Mouse (Mus musculus): ENCODE results near the gene Raly. TPM values are rescaled to one million over a fixed set of nuclear protein-coding genes. Genes with fewer than 3 reads are reported as not detected.
"Not testable (repeated sequence)": the region's sequence is repeated elsewhere in the genome, so short reads cannot be mapped to it uniquely, and the experiment has no call there.

The Raly gene
- polyA plus RNA-seq, 1 experiment from 2014 or later = 29.5 TPM

DNA sequence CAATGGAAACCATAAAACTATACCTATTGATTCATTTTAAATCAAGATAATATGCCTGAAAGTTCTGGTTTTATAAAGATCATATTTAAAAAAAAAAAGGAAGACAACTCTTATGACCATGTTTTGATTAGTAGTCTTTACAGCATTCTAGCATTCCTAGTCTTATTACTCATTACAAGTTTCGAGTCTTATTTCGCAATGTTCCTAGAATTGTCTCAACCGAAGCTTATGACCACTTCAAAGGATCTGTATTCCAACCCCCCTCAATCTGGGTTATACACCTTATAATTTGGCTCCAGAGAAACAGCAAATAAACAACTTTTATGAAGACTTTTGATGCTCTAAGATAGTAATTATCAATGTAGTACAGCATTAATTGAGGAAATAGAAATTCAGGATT is 111.2 kb downstream of the Raly start:
- no peak for ATAC-seq (ENCODE audit: low read depth)
- Histone ChIP-seq H3K9me3 (replicated peaks) (no peaks in the 10 kb centered on the region), H3K4me3 (replicated peaks) (no peak overlapping the region), H3K36me3 (no peaks in the 10 kb centered on the region), H3K27ac (no peak overlapping the region), H3K4me2 (no peak overlapping the region), H3K9ac (no peak overlapping the region), H3K27me3 (peaks cover 8% of the 10 kb centered on the region), H3K4me1 (replicated peaks) (no peaks in the 10 kb centered on the region)
- no peak for DNase-seq
- 61% methylated on average over 3 of the region's 3 CpGs for WGBS (ENCODE audit: insufficient replicate concordance)

DNA sequence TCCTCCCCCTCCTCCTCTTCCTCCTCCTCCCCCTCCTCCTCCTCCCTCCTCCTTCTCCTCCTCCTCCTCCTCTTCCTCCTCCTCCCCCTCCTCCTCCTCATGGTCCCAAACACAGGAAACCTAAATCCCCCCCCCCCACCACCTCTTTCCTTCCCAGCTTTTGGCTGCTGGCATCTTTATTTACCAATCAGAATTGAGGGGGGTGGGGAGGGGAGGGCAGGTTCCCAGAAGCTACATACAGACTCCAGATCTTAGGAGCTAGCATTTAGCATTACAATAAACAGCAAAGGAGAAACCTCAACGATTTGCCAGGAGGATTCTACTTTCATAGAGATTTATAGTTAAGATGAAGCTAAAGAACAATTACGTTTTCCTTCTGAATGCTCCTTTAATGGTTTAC is 114.9 kb downstream of the Raly start:
- Histone ChIP-seq H3K4me3 (replicated peaks) (no peak overlapping the region), H3K9ac (no peak overlapping the region), H3K27ac (no peak overlapping the region), H3K4me1 (replicated peaks) (no peaks in the 10 kb centered on the region), H3K4me2 (no peak overlapping the region), H3K27me3 (peaks cover 6% of the 10 kb centered on the region), H3K36me3 (no peaks in the 10 kb centered on the region), H3K9me3 (replicated peaks) (no peaks in the 10 kb centered on the region)
- DNase-seq (no peak), ATAC-seq (ENCODE audit: low read depth) (no peak)
- 46% methylated on average over 2 of the region's 2 CpGs for whole genome bisulfite sequencing (ENCODE audit: insufficient replicate concordance)

- not testable (repeated sequence) for DNase-seq
Observed at GRCm38 (mm10) chr2:154908223-154908622, 117.3 kb downstream of the Raly start.

GRCm38 (mm10) chr2:154909789-154910188 is 118.9 kb downstream of the Raly start:
- H3K27ac ChIP-seq = no peak overlapping the region
- WGBS (ENCODE audit: insufficient replicate concordance) = 75% methylated on average over 6 of the region's 6 CpGs
- no peak overlapping the region for H3K4me2 ChIP-seq
- H3K9ac ChIP-seq = no peak overlapping the region
- no peak for ATAC-seq (ENCODE audit: low read depth)
- H3K9me3 ChIP-seq (replicated peaks) = no peaks in the 10 kb centered on the region
- no peaks in the 10 kb centered on the region for H3K4me1 ChIP-seq (replicated peaks)
- no peak for DNase-seq
- H3K27me3 ChIP-seq = peaks cover 3% of the 10 kb centered on the region; the same call in 1 of the 2 replicates
- no peaks in the 10 kb centered on the region for H3K36me3 ChIP-seq
- no peak overlapping the region for H3K4me3 ChIP-seq (replicated peaks)

More at GRCm38 (mm10) chr2:154908223-154908622, 117.3 kb downstream of the Raly start:
- H3K4me1 ChIP-seq (replicated peaks); H3K27ac ChIP-seq; H3K27me3 ChIP-seq; ATAC-seq (ENCODE audit: low read depth); H3K36me3 ChIP-seq; H3K4me3 ChIP-seq (replicated peaks); H3K9ac ChIP-seq; H3K9me3 ChIP-seq (replicated peaks); H3K4me2 ChIP-seq: not testable (repeated sequence)
- 38% methylated on average over 2 of the region's 2 CpGs for WGBS (ENCODE audit: insufficient replicate concordance)

- no peak overlapping the region for H3K4me3 ChIP-seq (replicated peaks)
- H3K4me1 ChIP-seq (replicated peaks) = no peaks in the 10 kb centered on the region
- no peaks in the 10 kb centered on the region for H3K36me3 ChIP-seq
- peaks cover 7% of the 10 kb centered on the region; the same call in 1 of the 2 replicates for H3K27me3 ChIP-seq
- ATAC-seq (ENCODE audit: low read depth) = no peak
- no peaks in the 10 kb centered on the region for H3K9me3 ChIP-seq (replicated peaks)
- no peak overlapping the region for H3K27ac ChIP-seq
- no peak overlapping the region for H3K4me2 ChIP-seq
- no peak overlapping the region for H3K9ac ChIP-seq
- WGBS (ENCODE audit: insufficient replicate concordance) = 77% methylated on average over 12 of the region's 12 CpGs
- DNase-seq = no peak
Observed at GRCm38 (mm10) chr2:154915922-154916541, 125.1 kb downstream of the Raly start.

DNA sequence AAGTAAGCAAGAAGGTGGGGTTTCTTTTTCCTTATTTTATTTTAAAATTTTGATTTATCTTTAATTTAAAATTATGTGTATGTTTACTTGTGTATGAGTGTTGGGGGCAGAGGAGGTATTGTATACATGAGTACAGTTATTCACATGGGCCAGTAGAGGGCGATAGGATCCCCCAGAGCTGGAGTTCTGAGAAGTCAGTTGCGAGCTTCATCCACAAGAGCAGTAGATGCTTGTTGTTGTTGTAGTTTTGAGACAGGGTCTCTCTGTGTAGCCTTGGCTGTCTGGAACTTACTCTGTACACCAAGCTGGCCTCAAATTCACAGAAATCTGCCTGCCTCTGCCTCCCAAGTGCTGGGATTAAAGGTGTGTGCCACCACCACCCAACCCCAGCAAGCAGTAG is 125.7 kb downstream of the Raly start:
- H3K4me3 ChIP-seq (replicated peaks) = no peak overlapping the region
- peaks cover 7% of the 10 kb centered on the region; the same call in 1 of the 2 replicates for H3K27me3 ChIP-seq
- H3K9me3 ChIP-seq (replicated peaks) = no peaks in the 10 kb centered on the region
- no peaks in the 10 kb centered on the region for H3K4me1 ChIP-seq (replicated peaks)
- H3K9ac ChIP-seq = no peak overlapping the region
- H3K27ac ChIP-seq = no peak overlapping the region
- no peak for ATAC-seq (ENCODE audit: low read depth)
- no peak overlapping the region for H3K4me2 ChIP-seq
- DNase-seq = no peak
- H3K36me3 ChIP-seq = no peaks in the 10 kb centered on the region
- 10% methylated on average over 2 of the region's 2 CpGs for WGBS (ENCODE audit: insufficient replicate concordance)

Other genes with a start within 250 kb of the Raly start
- gene 1700003F12Rik, start 244.0 kb upstream of the Raly start, polyA plus RNA-seq (2015; fragmentation: Nextera tagmentation; extraction: Ambion mirVana) = 1.3 and 1.5 TPM in 2 replicates
- gene Actl10, start 239.3 kb upstream of the Raly start, polyA plus RNA-seq (2015; fragmentation: Nextera tagmentation; extraction: Ambion mirVana) = not detected in 2 replicates
- 0.81 and 0.88 TPM in 2 replicates for gene Necab3, start 232.2 kb upstream of the Raly start, polyA plus RNA-seq (2015; fragmentation: Nextera tagmentation; extraction: Ambion mirVana)
- gene E2f1, start 221.2 kb upstream of the Raly start, polyA plus RNA-seq (2015; fragmentation: Nextera tagmentation; extraction: Ambion mirVana) = 16.6 and 17.7 TPM in 2 replicates
- gene Pxmp4, start 187.4 kb upstream of the Raly start, polyA plus RNA-seq (2015; fragmentation: Nextera tagmentation; extraction: Ambion mirVana) = 26.8 and 28.9 TPM in 2 replicates
- gene Zfp341, start 177.8 kb upstream of the Raly start, polyA plus RNA-seq (2015; fragmentation: Nextera tagmentation; extraction: Ambion mirVana) = 1.9 and 2.1 TPM in 2 replicates
- gene 4930519P11Rik, start 177.7 kb upstream of the Raly start, polyA plus RNA-seq (2015; fragmentation: Nextera tagmentation; extraction: Ambion mirVana) = not detected in 2 replicates
- gene Chmp4b, start 139.4 kb upstream of the Raly start, polyA plus RNA-seq (2015; fragmentation: Nextera tagmentation; extraction: Ambion mirVana) = 15.0 and 17.5 TPM in 2 replicates
- not detected in 2 replicates for gene Gm14214, start 21.1 kb upstream of the Raly start, polyA plus RNA-seq (2015; fragmentation: Nextera tagmentation; extraction: Ambion mirVana)
- 0.22 TPM in 1 of 2 replicates, not detected in the other for gene a, start 306 bp downstream of the Raly start, polyA plus RNA-seq (2015; fragmentation: Nextera tagmentation; extraction: Ambion mirVana)
- 106 and 130 TPM in 2 replicates for gene Eif2s2, start 101.8 kb downstream of the Raly start, polyA plus RNA-seq (2015; fragmentation: Nextera tagmentation; extraction: Ambion mirVana)
- gene Gm14226, start 227.2 kb downstream of the Raly start, polyA plus RNA-seq (2015; fragmentation: Nextera tagmentation; extraction: Ambion mirVana) = 0.41 and 0.68 TPM in 2 replicates

All from liver, embryonic 13.5 days (tissue).